Mouse (Mus musculus) adipocyte (in vitro differentiated cells): ENCODE measurements around the gene Rhobtb1.

Experiments used
- DNase-seq: peaks from one replicate; pipeline ENCODE4 v3.0.0-alpha.2; 2016; ENCODE audit warnings: low spot score

The Rhobtb1 gene

GRCm38 (mm10) chr10:69275811-69276775 is 124.9 kb downstream of the Rhobtb1 start:
- DNase-seq: no peak

DNA sequence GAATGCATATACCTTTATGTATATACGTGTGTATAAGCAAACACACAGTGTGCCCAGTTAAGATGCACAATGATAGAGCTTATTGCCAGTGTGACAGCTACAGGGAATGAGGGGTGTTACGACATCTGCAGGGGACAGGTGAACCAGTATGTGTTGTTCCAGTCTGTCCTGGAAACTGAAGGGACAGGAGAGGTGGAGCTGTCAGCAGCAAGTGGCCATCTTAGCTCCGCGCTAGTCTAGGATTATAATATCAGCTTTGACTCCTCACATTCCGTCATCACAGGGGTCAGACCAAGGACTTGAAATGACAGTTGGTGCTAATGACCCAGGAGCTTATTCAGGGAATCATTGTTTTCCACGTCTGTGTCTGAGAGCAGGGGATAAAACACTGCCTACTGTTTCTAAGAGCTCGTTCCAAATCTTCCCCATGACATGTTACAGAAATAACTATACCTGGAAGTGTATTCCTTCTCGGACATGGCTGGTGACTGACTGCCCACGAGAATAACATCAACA is 125.7 kb downstream of the Rhobtb1 start:
- DNase-seq: no peak

GRCm38 (mm10) chr10:69278764-69279606 is 127.8 kb downstream of the Rhobtb1 start:
- no peak for DNase-seq

DNA sequence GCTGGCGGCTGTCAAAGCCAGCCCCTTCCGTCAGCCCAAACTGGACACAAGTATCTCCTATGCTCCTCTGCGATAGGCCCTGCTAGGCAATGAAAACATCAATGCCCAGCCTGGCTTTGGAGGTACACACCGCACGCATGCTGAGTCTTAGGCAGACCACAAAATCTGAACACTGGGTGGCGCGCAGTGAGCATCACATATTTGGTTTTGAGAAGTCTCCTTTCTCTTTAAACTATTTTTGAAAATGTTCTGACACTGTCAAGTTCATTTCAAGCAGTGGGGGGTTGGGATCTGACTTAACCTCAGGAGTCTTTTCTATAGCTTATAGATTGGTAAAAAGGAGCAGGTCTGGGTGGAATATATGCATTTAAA is 128.4 kb downstream of the Rhobtb1 start:
- no peak for DNase-seq

- DNase-seq: no peak
These were observed 135.7 kb downstream of the Rhobtb1 start for GRCm38 (mm10) chr10:69286939-69287338.

GRCm38 (mm10) chr10:69288086-69288485 is 136.9 kb downstream of the Rhobtb1 start:
- DNase-seq: peak; percentile 31

DNA sequence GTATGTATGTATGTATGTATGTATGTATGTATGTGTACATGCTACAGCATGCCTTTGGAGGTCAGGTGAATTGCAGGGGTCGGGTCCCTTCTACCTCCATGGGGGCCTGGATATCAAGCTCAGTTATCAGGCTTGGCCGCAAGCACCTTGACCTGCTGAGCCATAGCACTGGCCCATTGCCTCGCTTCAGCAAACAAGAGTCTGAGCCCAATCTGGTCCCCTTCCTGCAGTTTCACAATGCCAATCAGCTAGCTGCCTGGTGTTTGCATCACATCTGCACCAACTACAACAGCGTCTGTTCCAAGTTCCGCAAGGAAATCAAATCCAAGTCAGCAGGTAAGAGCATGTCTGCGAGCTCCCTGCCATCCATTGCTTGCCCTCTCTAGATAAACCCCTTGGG is 137.5 kb downstream of the Rhobtb1 start:
- DNase-seq: no peak

- DNase-seq: peak; percentile 54
These were observed 139.5 kb downstream of the Rhobtb1 start for GRCm38 (mm10) chr10:69290736-69291135.

- DNase-seq: no peak
These were observed 144.7 kb downstream of the Rhobtb1 start for GRCm38 (mm10) chr10:69295919-69296318.

DNA sequence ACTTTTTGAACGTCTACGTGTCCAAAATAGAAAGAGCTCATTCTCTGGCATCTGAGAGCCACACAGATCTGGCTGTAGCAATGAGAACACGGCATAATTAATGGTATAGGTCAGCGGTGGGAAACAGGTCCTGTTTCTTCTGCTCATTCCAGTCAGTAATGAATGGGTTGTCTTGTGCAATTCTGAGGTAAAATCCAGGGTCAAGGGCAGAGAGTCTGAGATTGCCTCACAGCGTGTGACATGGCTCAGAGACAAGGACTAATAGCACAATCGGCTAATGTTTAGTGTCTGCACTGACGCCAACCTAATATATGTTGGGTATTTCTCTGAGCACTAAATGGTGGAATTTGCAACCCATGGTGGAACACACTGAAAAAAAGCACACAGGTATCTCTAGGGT is 148.8 kb downstream of the Rhobtb1 start:
- no peak for DNase-seq

DNA sequence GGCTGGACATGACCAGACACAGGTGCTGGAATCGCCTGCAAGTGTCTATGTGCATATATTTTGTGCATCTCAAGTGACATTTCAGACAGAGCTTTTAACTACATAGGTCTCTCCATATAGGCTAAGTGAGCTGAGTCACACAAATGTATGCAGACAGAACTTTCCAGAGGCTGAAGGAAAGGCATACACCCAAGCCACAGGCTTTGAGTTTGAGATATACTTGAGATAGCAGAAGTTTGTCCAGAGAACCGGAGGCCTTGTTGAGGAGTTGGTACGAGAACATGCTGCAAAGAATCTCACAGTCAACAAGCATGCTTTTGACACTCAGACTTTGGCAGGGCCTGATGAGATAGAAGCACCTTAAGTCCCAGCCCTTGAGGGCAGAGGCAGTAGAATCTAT is 151.4 kb downstream of the Rhobtb1 start:
- DNase-seq: no peak

GRCm38 (mm10) chr10:69304819-69305218 is 153.6 kb downstream of the Rhobtb1 start:
- DNase-seq: no peak

DNA sequence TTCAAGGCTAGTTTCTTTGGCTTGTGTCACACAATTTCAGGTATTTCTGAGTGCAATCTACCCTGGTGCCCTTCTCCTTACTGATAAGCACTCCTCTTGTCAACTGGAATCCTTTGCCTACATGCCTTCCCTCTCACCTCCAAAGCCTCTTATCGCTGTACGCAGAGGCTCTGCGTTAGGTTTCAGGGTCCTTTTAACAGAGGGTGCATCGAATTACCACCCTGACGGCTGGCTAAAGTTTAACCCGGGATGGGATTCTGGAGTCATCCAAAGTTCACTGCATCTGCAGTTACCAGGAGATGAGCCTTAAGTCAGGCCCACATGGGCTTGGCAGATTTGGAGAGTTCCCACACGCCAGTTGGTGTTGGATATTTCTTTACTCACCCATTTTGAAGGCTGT is 154.4 kb downstream of the Rhobtb1 start:
- no peak for DNase-seq

- DNase-seq: no peak
These were observed 155.0 kb downstream of the Rhobtb1 start for GRCm38 (mm10) chr10:69306205-69306604.

DNA sequence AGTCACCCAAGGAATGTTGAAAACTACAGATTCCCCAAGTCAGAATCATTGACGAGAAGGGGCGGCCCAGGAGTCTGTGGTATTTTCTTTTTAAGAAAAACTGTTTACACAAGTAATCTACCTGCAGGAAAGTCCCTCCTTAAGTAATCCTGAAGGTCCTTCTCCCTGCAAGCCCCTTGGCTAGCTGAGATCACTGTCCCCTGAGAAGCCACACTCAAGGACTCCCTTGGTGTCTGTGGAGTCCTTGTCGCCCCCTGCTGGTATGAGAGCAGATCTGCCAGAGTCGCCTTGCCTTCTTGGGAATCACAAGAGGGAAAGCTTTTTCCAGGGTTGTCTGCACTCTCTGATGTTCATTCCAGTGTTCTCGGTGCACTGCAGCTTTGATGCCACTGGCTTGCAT is 155.8 kb downstream of the Rhobtb1 start:
- DNase-seq: peak; percentile 83

- DNase-seq: no peak
These were observed 157.9 kb downstream of the Rhobtb1 start for GRCm38 (mm10) chr10:69309109-69309508.

GRCm38 (mm10) chr10:69311867-69312266 is 160.6 kb downstream of the Rhobtb1 start:
- no peak for DNase-seq

GRCm38 (mm10) chr10:69313944-69314343 is 162.7 kb downstream of the Rhobtb1 start:
- DNase-seq: no peak

GRCm38 (mm10) chr10:69318514-69318913 is 167.3 kb downstream of the Rhobtb1 start:
- DNase-seq: no peak

DNA sequence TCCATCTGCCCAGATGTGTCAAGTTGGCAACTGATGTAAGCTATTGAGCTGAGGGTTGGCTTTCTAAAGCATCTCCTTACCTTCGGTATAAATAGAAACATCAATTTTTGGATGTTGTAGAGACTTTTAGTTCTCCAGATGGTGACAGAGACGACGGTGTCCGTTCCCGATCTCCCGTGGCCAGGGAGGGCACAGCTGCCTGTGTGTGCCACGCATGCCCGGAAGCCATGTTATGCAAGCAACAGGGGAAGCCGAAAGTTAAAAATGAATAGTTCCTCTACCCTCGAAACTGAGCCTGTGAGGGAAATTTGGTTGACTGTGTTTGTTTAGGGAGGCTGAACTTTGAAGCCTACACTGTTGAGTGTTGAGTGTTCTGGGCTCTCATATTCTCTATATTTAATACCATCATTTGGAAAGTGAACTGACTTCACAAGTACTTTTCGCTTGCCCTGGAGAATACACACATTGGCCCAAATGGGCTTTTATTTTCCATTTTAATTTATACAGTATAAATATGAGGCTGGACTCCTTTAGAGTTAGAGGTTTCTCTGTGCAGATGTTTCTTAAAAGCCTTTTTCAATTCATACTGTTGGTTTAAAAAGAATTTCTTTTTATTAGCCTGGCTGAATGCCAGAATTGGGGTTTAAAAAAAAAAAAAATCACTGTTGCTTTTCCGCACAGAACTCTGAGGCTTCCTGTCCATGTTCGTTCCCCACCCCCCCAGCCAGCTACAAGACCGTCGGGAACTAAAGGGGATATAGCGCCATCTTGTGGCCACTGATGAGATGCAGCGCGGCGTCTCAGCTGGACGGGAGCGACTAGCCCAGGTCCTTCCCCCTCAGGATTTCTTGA is 169.7 kb downstream of the Rhobtb1 start:
- peak; percentile 98 for DNase-seq

GRCm38 (mm10) chr10:69321519-69322035 is 170.3 kb downstream of the Rhobtb1 start:
- DNase-seq: no peak
